9 mouse cellular contexts compared by ENCODE assay signal in genomic region chr11:97779968-97780701, GRCm38 (mm10). TPM values are rescaled to one million over a fixed set of nuclear protein-coding genes. Genes with fewer than 3 reads are reported as not detected.
DNase-seq lines count a peak whose midpoint lies in the region; ATAC-seq and TF ChIP-seq lines count a peak whose summit lies in the region.
"Had no signal": no experiment of that assay in that cellular context is flagged by ENCODE, and none has a peak within 500 bp of the region (broad histone marks: within the 10 kb centered on the region; RNA-seq: fewer than 3 reads in every experiment).

No protein-coding gene starts in this region.

- H3K4me2 ChIP-seq in kidney, embryonic 14.5 days (replicated peaks; ENCODE audit: low read depth, low read length) = peak overlapping the region; percentile 59
- no peak overlapping the region; the same call in 1 of the 2 replicates for H3K4me2 ChIP-seq in embryonic facial prominence, embryonic 11.5 days (ENCODE audit: low read depth, low read length)
- peak overlapping the region; percentile 61 for H3K4me2 ChIP-seq in intestine, postnatal 0 days (replicated peaks; ENCODE audit: low read depth)
- peak overlapping the region; percentile 83 for H3K4me2 ChIP-seq in myocyte (ENCODE audit: low read depth)

- TF ChIP-seq POLR2A in myocyte (IDR thresholded peaks at IDR 0.05; ENCODE audit: insufficient read length, low read depth) = no peak

- H3ac ChIP-seq in myocyte (ENCODE audit: control insufficient read depth, insufficient read length) = no peak overlapping the region

- no peaks in the 10 kb centered on the region for H3K9me3 ChIP-seq in kidney, embryonic 14.5 days (ENCODE audit: control insufficient read depth, low read length)
- no peaks in the 10 kb centered on the region for H3K9me3 ChIP-seq in embryonic facial prominence, embryonic 11.5 days (replicated peaks; ENCODE audit: control insufficient read depth, low read length)
- no peaks in the 10 kb centered on the region for H3K9me3 ChIP-seq in intestine, postnatal 0 days (ENCODE audit: control insufficient read depth)

- H3K4me3 ChIP-seq in kidney, embryonic 14.5 days (ENCODE audit: low read length) = peak overlapping the region; percentile 94; the same call in 1 of the 2 replicates
- H3K4me3 ChIP-seq in embryonic facial prominence, embryonic 11.5 days (ENCODE audit: low read depth, low read length) = no peak overlapping the region
- peak overlapping the region; percentile 88 for H3K4me3 ChIP-seq in intestine, postnatal 0 days (ENCODE audit: low read depth, low read length)
- H3K4me3 ChIP-seq in myocyte = peak overlapping the region; percentile 98

- H3K36me3 ChIP-seq in kidney, embryonic 14.5 days (ENCODE audit: control insufficient read depth, insufficient read depth, low read length) = peaks cover 57% of the 10 kb centered on the region
- peaks cover 15% of the 10 kb centered on the region for H3K36me3 ChIP-seq in embryonic facial prominence, embryonic 11.5 days (replicated peaks; ENCODE audit: control insufficient read depth, insufficient read depth, low read depth, low read length)
- peaks cover 43% of the 10 kb centered on the region for H3K36me3 ChIP-seq in intestine, postnatal 0 days (ENCODE audit: control insufficient read depth, insufficient read depth)
- peaks cover 50% of the 10 kb centered on the region for H3K36me3 ChIP-seq in myocyte (ENCODE audit: control insufficient read depth, insufficient read depth)

- no peak for TF ChIP-seq CTCF in intestine, postnatal 0 days (IDR thresholded peaks at IDR 0.05; ENCODE audit: low read depth)

- no peak for ATAC-seq in kidney, embryonic 14.5 days (ENCODE audit: low FRiP score, low TSS enrichment)
- ATAC-seq in embryonic facial prominence, embryonic 11.5 days (replicated peaks; ENCODE audit: insufficient number of reproducible peaks, low FRiP score, low TSS enrichment, low read depth) = no peak
- ATAC-seq in intestine, postnatal 0 days = no peak
- no peak for ATAC-seq in granulocyte monocyte progenitor cell, adult 5-6 weeks (replicated peaks; ENCODE audit: poor library complexity, severe bottlenecking)

- H3K79me2 ChIP-seq in myocyte (ENCODE audit: control insufficient read depth, insufficient read depth) = peaks cover 38% of the 10 kb centered on the region

- no peak for DNase-seq in kidney, adult 18-20 months
- no peak for DNase-seq in embryonic facial prominence, embryonic 11.5 days (ENCODE audit: low spot score)
- no peak for DNase-seq in spleen, postnatal 4 days (ENCODE audit: low spot score in 2 of 2)
- DNase-seq in left cerebral cortex, postnatal 25 days (ENCODE audit: low spot score in 2 of 2) = no peak
- DNase-seq: thymus, postnatal 14 days had no signal

- intact Hi-C loops in left cerebral cortex, postnatal 25 days (cut with DNase I) = no loop called here

- 85% methylated on average over 2 of the region's 2 CpGs for WGBS in kidney, embryonic 14.5 days
- 84% methylated on average over 2 of the region's 2 CpGs for WGBS in embryonic facial prominence, embryonic 11.5 days
- WGBS in intestine, postnatal 0 days = 34% methylated on average over 2 of the region's 2 CpGs

- H3K27me3 ChIP-seq in kidney, embryonic 14.5 days (ENCODE audit: control insufficient read depth, insufficient read depth, low read length) = no peaks in the 10 kb centered on the region
- H3K27me3 ChIP-seq in embryonic facial prominence, embryonic 11.5 days (ENCODE audit: control insufficient read depth, insufficient read depth, low read length) = no peaks in the 10 kb centered on the region
- H3K27me3 ChIP-seq in intestine, postnatal 0 days (replicated peaks; ENCODE audit: control insufficient read depth, insufficient read depth, low read length) = no peaks in the 10 kb centered on the region
- no peaks in the 10 kb centered on the region for H3K27me3 ChIP-seq in myocyte (ENCODE audit: control insufficient read depth, insufficient read depth, insufficient read length)

- H3K4me1 ChIP-seq in kidney, embryonic 14.5 days (ENCODE audit: control insufficient read depth, insufficient read depth, low read length) = peaks cover 15% of the 10 kb centered on the region; the same call in 1 of the 2 replicates
- H3K4me1 ChIP-seq in embryonic facial prominence, embryonic 11.5 days (ENCODE audit: control insufficient read depth, insufficient read depth, low read length) = peaks cover 8% of the 10 kb centered on the region; the same call in 1 of the 2 replicates
- H3K4me1 ChIP-seq in intestine, postnatal 0 days (replicated peaks; ENCODE audit: control insufficient read depth, insufficient read depth, low read length) = peaks cover 2% of the 10 kb centered on the region; the same call in 1 of the 2 replicates

- no peak overlapping the region for H3K27ac ChIP-seq in kidney, embryonic 14.5 days (ENCODE audit: low read depth, low read length)
- no peak overlapping the region for H3K27ac ChIP-seq in embryonic facial prominence, embryonic 11.5 days (replicated peaks; ENCODE audit: low read depth, low read length)
- 0 out of 2 replicates have a peak overlapping the region, but pooled peaks have one; percentile 15 for H3K27ac ChIP-seq in intestine, postnatal 0 days (ENCODE audit: low read depth, low read length)

- H3K9ac ChIP-seq in kidney, embryonic 14.5 days (ENCODE audit: low read depth, low read length) = peak overlapping the region; percentile 98; the same call in 1 of the 2 replicates
- H3K9ac ChIP-seq in embryonic facial prominence, embryonic 11.5 days (replicated peaks; ENCODE audit: low read length) = peak overlapping the region; percentile 100
- H3K9ac ChIP-seq in intestine, postnatal 0 days (ENCODE audit: low read depth, low read length) = peak overlapping the region; percentile 70; the same call in 1 of the 2 replicates

TF ChIP-seq in myocyte, 11 proteins besides CTCF, POLR2A, EP300 and RAD21 (continues in another document):
- TF ChIP-seq MAX (IDR thresholded peaks at IDR 0.05; ENCODE audit: low read depth) (no peak), USF1 (IDR thresholded peaks at IDR 0.05; ENCODE audit: low read depth) (no peak), MYOD1 (IDR thresholded peaks at IDR 0.05; ENCODE audit: control insufficient read depth in 1 of 3, insufficient read length in 2 of 3, low read depth in 2 of 3) (no peak), TCF3 (IDR thresholded peaks at IDR 0.05; ENCODE audit: insufficient read length, low read depth) (no peak), SRF (IDR thresholded peaks at IDR 0.05; ENCODE audit: control insufficient read depth, insufficient read length, low read depth) (no peak), E2F4 (IDR thresholded peaks at IDR 0.05; ENCODE audit: insufficient read depth) (no peak), TCF12 (IDR thresholded peaks at IDR 0.05; ENCODE audit: insufficient read depth, poor library complexity, severe bottlenecking) (no peak)

RNA-seq across cellular contexts. Expression of gene Rpl23, which starts 2.1 kb away (rescaled TPM):
- polyA plus RNA-seq in kidney, embryonic 14.5 days (2014; fragmentation: Nextera tagmentation; extraction: Ambion mirVana) = 695 and 947 TPM in 2 replicates
- polyA plus RNA-seq in embryonic facial prominence, embryonic 11.5 days (2014; fragmentation: Nextera tagmentation; extraction: Ambion mirVana) = 524 and 537 TPM in 2 replicates
- polyA plus RNA-seq in intestine, postnatal 0 days (2015; fragmentation: Nextera tagmentation; extraction: Ambion mirVana) = 538 and 555 TPM in 2 replicates
- polyA plus RNA-seq in myocyte (2012; fragmentation: generic; extraction: Trizol) = 1,321 TPM
- total RNA-seq in granulocyte monocyte progenitor cell, adult 5-6 weeks (2014; fragmentation: Nextera tagmentation) = 2,177 and 2,335 TPM in 2 replicates
- total RNA-seq in granulocyte monocyte progenitor cell, adult 5-6 weeks (2017) = 2,263 and 3,329 TPM in 2 replicates
- total RNA-seq in left cerebral cortex, postnatal 25 days (2021) = 100 to 1,000 TPM; 340 to 351 TPM

RNA-seq across cellular contexts. Expression of gene 1700001P01Rik, which starts 4.4 kb away (rescaled TPM):
- 0.56 TPM in 1 of 2 replicates, not detected in the other for polyA plus RNA-seq in kidney, embryonic 14.5 days (2014; fragmentation: Nextera tagmentation; extraction: Ambion mirVana)
- not detected in 2 replicates for polyA plus RNA-seq in embryonic facial prominence, embryonic 11.5 days (2014; fragmentation: Nextera tagmentation; extraction: Ambion mirVana)
- not detected in 2 replicates for polyA plus RNA-seq in intestine, postnatal 0 days (2015; fragmentation: Nextera tagmentation; extraction: Ambion mirVana)
- polyA plus RNA-seq in myocyte (2012; fragmentation: generic; extraction: Trizol) = 0.07 TPM
- not detected in 2 replicates for total RNA-seq in granulocyte monocyte progenitor cell, adult 5-6 weeks (2014; fragmentation: Nextera tagmentation)
- not detected in 2 replicates for total RNA-seq in granulocyte monocyte progenitor cell, adult 5-6 weeks (2017)
- under 1 TPM; 0.62 to 0.78 TPM for total RNA-seq in left cerebral cortex, postnatal 25 days (2021)

RNA-seq across cellular contexts. Expression of gene Cwc25, which starts 13.8 kb away (rescaled TPM):
- polyA plus RNA-seq in kidney, embryonic 14.5 days (2014; fragmentation: Nextera tagmentation; extraction: Ambion mirVana) = 12.6 and 13.7 TPM in 2 replicates
- 12.9 and 13.1 TPM in 2 replicates for polyA plus RNA-seq in embryonic facial prominence, embryonic 11.5 days (2014; fragmentation: Nextera tagmentation; extraction: Ambion mirVana)
- polyA plus RNA-seq in intestine, postnatal 0 days (2015; fragmentation: Nextera tagmentation; extraction: Ambion mirVana) = 8.5 and 9.8 TPM in 2 replicates
- 8.9 TPM for polyA plus RNA-seq in myocyte (2012; fragmentation: generic; extraction: Trizol)
- 9.0 and 13.0 TPM in 2 replicates for total RNA-seq in granulocyte monocyte progenitor cell, adult 5-6 weeks (2014; fragmentation: Nextera tagmentation)
- total RNA-seq in granulocyte monocyte progenitor cell, adult 5-6 weeks (2017) = 16.3 and 18.9 TPM in 2 replicates
- total RNA-seq in left cerebral cortex, postnatal 25 days (2021) = 10 to 100 TPM; 18.7 to 20.2 TPM

RNA-seq across cellular contexts. Expression of gene Lasp1, which starts 18.7 kb away (rescaled TPM):
- polyA plus RNA-seq in kidney, embryonic 14.5 days (2014; fragmentation: Nextera tagmentation; extraction: Ambion mirVana) = 46.9 and 57.2 TPM in 2 replicates
- 62.6 and 67.8 TPM in 2 replicates for polyA plus RNA-seq in embryonic facial prominence, embryonic 11.5 days (2014; fragmentation: Nextera tagmentation; extraction: Ambion mirVana)
- polyA plus RNA-seq in intestine, postnatal 0 days (2015; fragmentation: Nextera tagmentation; extraction: Ambion mirVana) = 98.2 and 103 TPM in 2 replicates
- polyA plus RNA-seq in myocyte (2012; fragmentation: generic; extraction: Trizol) = 82.6 TPM
- total RNA-seq in granulocyte monocyte progenitor cell, adult 5-6 weeks (2014; fragmentation: Nextera tagmentation) = 60.5 and 60.7 TPM in 2 replicates
- total RNA-seq in granulocyte monocyte progenitor cell, adult 5-6 weeks (2017) = 92.5 and 124 TPM in 2 replicates
- total RNA-seq in left cerebral cortex, postnatal 25 days (2021) = 100 to 1,000 TPM; 192 to 202 TPM

RNA-seq across cellular contexts. Expression of gene Pip4k2b, which starts 35.6 kb away (rescaled TPM):
- 1.9 and 2.6 TPM in 2 replicates for polyA plus RNA-seq in kidney, embryonic 14.5 days (2014; fragmentation: Nextera tagmentation; extraction: Ambion mirVana)
- 2.6 and 2.8 TPM in 2 replicates for polyA plus RNA-seq in embryonic facial prominence, embryonic 11.5 days (2014; fragmentation: Nextera tagmentation; extraction: Ambion mirVana)
- polyA plus RNA-seq in intestine, postnatal 0 days (2015; fragmentation: Nextera tagmentation; extraction: Ambion mirVana) = 0.43 and 0.63 TPM in 2 replicates
- polyA plus RNA-seq in myocyte (2012; fragmentation: generic; extraction: Trizol) = 30.1 TPM
- total RNA-seq in granulocyte monocyte progenitor cell, adult 5-6 weeks (2014; fragmentation: Nextera tagmentation) = 23.4 and 28.1 TPM in 2 replicates
- 16.6 and 20.8 TPM in 2 replicates for total RNA-seq in granulocyte monocyte progenitor cell, adult 5-6 weeks (2017)
- 100 to 1,000 TPM; 111 to 118 TPM for total RNA-seq in left cerebral cortex, postnatal 25 days (2021)
